In genomic region chr9:55360372-55360771, GRCm38 (mm10) we compare ENCODE assay signal across 23 mouse cellular contexts. TPM values are rescaled to one million over a fixed set of nuclear protein-coding genes. Genes with fewer than 3 reads are reported as not detected.
"Had no signal": no experiment of that assay in that cellular context is flagged by ENCODE, and none has a peak within 500 bp of the region (broad histone marks: within the 10 kb centered on the region; RNA-seq: fewer than 3 reads in every experiment).

No protein-coding gene starts in this region.

- H3K4me3 ChIP-seq: lung, embryonic 15.5 days; megakaryocyte, embryonic 14.5 days; midbrain, embryonic 13.5 days; midbrain, embryonic 15.5 days; myocyte; neural tube, embryonic 13.5 days; neural tube, embryonic 15.5 days had no signal

- H3K27me3 ChIP-seq: lung, embryonic 15.5 days; midbrain, embryonic 13.5 days; midbrain, embryonic 15.5 days; neural tube, embryonic 15.5 days had no signal

- H3K27ac ChIP-seq: lung, embryonic 15.5 days; macrophage; midbrain, embryonic 13.5 days; midbrain, embryonic 15.5 days; neural tube, embryonic 13.5 days; neural tube, embryonic 15.5 days had no signal

- DNase-seq: liver, postnatal 0 days; lung, adult 2 months; lung, postnatal 14 days; lung, postnatal 36 days; retina, postnatal 1 day; right cerebral cortex, adult 18-20 months; right cerebral cortex, postnatal 25 days; right cerebral cortex, postnatal 4 days; spleen, adult 18-20 months; thymus, adult 18-20 months; thymus, postnatal 14 days; thymus, postnatal 36 days had no signal

- H3K4me1 ChIP-seq: lung, embryonic 15.5 days; megakaryocyte, embryonic 14.5 days had no signal

RNA-seq across cellular contexts. Expression of gene Tmem266, which starts 33.7 kb away (rescaled TPM):
- total RNA-seq: megakaryocyte progenitor cell, adult 5-6 weeks had no signal
- polyA plus RNA-seq: liver, postnatal 0 days; myocyte; thymus, postnatal 0 days had no signal

RNA-seq across cellular contexts. Expression of gene Nrg4, which starts 33.7 kb away (rescaled TPM):
- total RNA-seq: midbrain, postnatal 0 days had no signal
